26 mouse cellular contexts compared by ENCODE assay signal in genomic region chr10:122225679-122226078, GRCm38 (mm10).
"Had no signal": no experiment of that assay in that cellular context is flagged by ENCODE, and none has a peak within 500 bp of the region (broad histone marks: within the 10 kb centered on the region; RNA-seq: fewer than 3 reads in every experiment).

No protein-coding gene starts in this region.

- H3K4me1 ChIP-seq: heart, embryonic 12.5 days; hindbrain, embryonic 12.5 days; liver, embryonic 15.5 days had no signal

- H3K36me3 ChIP-seq: heart, embryonic 10.5 days; heart, embryonic 12.5 days; hindbrain, embryonic 10.5 days; hindbrain, embryonic 12.5 days; intestine, embryonic 15.5 days; limb, embryonic 10.5 days; limb, embryonic 12.5 days; liver, embryonic 13.5 days; liver, embryonic 15.5 days had no signal

- DNase-seq: gastrocnemius, adult 2 months; gastrocnemius, postnatal 10 days; gastrocnemius, postnatal 25 days; heart, adult 2 months; heart, postnatal 10 days; heart, postnatal 4 days; kidney, adult 18-20 months; kidney, adult 8-10 months; kidney, postnatal 10 days; kidney, postnatal 25 days; kidney, postnatal 4 days; liver; liver, embryonic 13.5 days had no signal

- ATAC-seq: hindbrain, embryonic 16.5 days; inflammation-experienced regulatory T-cells, adult 6 months; intestine, embryonic 15.5 days; intestine, postnatal 0 days had no signal

- H3K4me3 ChIP-seq: gastrocnemius, adult 2 months; heart, adult 2 months; heart, embryonic 10.5 days; heart, embryonic 12.5 days; hindbrain, embryonic 10.5 days; hindbrain, embryonic 12.5 days; intestine, embryonic 15.5 days; layer of hippocampus, adult 2 months; left cerebral cortex, adult 2 months; limb, embryonic 10.5 days; limb, embryonic 12.5 days; liver, embryonic 13.5 days; liver, embryonic 15.5 days had no signal

- H3K27me3 ChIP-seq: heart, embryonic 12.5 days; hindbrain, embryonic 12.5 days; intestine, embryonic 15.5 days; limb, embryonic 12.5 days; liver, embryonic 13.5 days; liver, embryonic 15.5 days had no signal

- H3K9me3 ChIP-seq: heart, embryonic 10.5 days; heart, embryonic 12.5 days; hindbrain, embryonic 10.5 days; hindbrain, embryonic 12.5 days; intestine, embryonic 15.5 days; limb, embryonic 10.5 days; limb, embryonic 12.5 days; liver, embryonic 13.5 days; liver, embryonic 15.5 days had no signal
